Mouse (Mus musculus): ENCODE measurements around the gene Zfp934.
"Not testable (repeated sequence)": the region's sequence is repeated elsewhere in the genome, so short reads cannot be mapped to it uniquely, and the experiment has no call there.

DNA sequence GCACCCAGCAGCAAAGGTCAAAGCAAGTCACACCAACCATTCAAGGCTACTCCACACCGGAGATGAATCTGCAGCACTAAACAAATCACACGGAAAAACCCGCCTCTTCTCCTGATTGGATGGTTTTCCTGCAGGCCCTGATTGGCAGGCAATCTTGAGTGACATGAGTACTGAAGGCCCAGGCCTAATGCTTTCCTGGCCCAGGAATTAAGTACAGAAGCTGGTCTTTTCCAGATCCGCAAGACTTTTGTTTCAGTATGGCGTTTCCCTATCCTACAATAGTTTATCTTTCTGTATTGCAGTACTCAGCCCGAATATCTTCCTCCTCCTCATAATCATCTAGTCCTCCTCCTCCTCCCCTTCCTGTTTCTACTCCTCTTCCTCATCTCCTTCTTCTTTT, at the start of gene Zfp934:
- TF ChIP-seq USF1 (IDR thresholded peaks at IDR 0.05; ENCODE audit: low read depth); TCF12 (IDR thresholded peaks at IDR 0.05; ENCODE audit: insufficient read depth, poor library complexity, severe bottlenecking): not testable (repeated sequence)
